Mouse (Mus musculus) heart, adult 2 months (tissue): ENCODE data around the gene Rgs18. TPM values are rescaled to one million over a fixed set of nuclear protein-coding genes. Genes with fewer than 3 reads are reported as not detected.
A peak's percentile ranks its signal among the peaks of the same experiment; 100 is the strongest.

Experiments
- DNase-seq, 2 experiments: peaks; one replicate each; pipeline ENCODE4 v3.0.0; 2021
- H3K27ac ChIP-seq: fragments of 200-600 bp; 2 replicates; pipeline ENCODE4 v1.8.1; 2022
- H3K27me3 ChIP-seq: fragments of 200-500 bp; 2 replicates; pipeline ENCODE4 v1.6.1; 2012; ENCODE audit warnings: mild to moderate bottlenecking, low read length, inconsistent platforms, mixed read lengths; ENCODE audit not compliant: control insufficient read depth, insufficient read depth
- H3K36me3 ChIP-seq: fragments of 200-500 bp; 2 replicates; pipeline ENCODE4 v1.6.1; 2012; ENCODE audit warnings: low read length, inconsistent platforms; ENCODE audit not compliant: control insufficient read depth, insufficient read depth
- H3K4me1 ChIP-seq: fragments of 200-500 bp; 2 replicates; pipeline ENCODE4 v1.6.1; 2011; ENCODE audit warnings: low read length; ENCODE audit not compliant: control insufficient read depth, insufficient read depth
- H3K4me3 ChIP-seq: fragments of 200-600 bp; 2 replicates; pipeline ENCODE4 v1.8.1; 2022
- H3K79me2 ChIP-seq: fragments of 200-500 bp; replicated peaks from 2 replicates; pipeline ENCODE4 v1.6.1; 2012; ENCODE audit warnings: mild to moderate bottlenecking, inconsistent platforms, low read length, moderate library complexity, mixed read lengths; ENCODE audit not compliant: control insufficient read depth, insufficient read depth
- H3K9ac ChIP-seq: fragments of 200-500 bp; 2 replicates; pipeline ENCODE4 v1.6.1; 2012; ENCODE audit warnings: low read depth, mild to moderate bottlenecking, control low read depth, inconsistent platforms, low read length, mixed read lengths
- CTCF ChIP-seq: fragments of 200-600 bp; IDR thresholded peaks from 2 replicates; pipeline ENCODE4 v1.8.1; 2022; ENCODE audit warnings: antibody characterized with exemption, mild to moderate bottlenecking, moderate library complexity
- EP300 ChIP-seq: fragments of 200-500 bp; IDR thresholded peaks from 2 replicates; pipeline ENCODE4 v1.6.1; 2011; ENCODE audit warnings: low read depth, low read length, control low read depth; ENCODE audit not compliant: insufficient read depth
- POLR2A ChIP-seq: fragments of 200-500 bp; IDR thresholded peaks from 2 replicates; pipeline ENCODE4 v1.6.1; 2011; ENCODE audit warnings: mild to moderate bottlenecking, low read depth, low read length, control low read depth; ENCODE audit not compliant: insufficient read depth
- whole genome bisulfite sequencing: fragments of 180-500 bp; shearing (Covaris S2); methylation state at CpG from one replicate; pipeline ENCODE4 v1.1.7; 2018; 5-methylcytosine and 5-hydroxymethylcytosine counted together
- intact Hi-C: fragments of 180-260 bp; cut with DNase I; formaldehyde crosslinking; loops from one replicate; pipeline ENCODE4 v1.15.1; 2025
- long read RNA-seq: library from polyadenylated mRNA; stranded (forward); transcript quantifications from one replicate; pipeline ENCODE4 v2.0.0, GENCODE M21; 2021
- polyA plus RNA-seq: library from polyadenylated mRNA; depleted of rRNA; stranded (reverse); fragments of >200 nt; gene quantifications from 2 replicates; pipeline ENCODE4 v1.2.3, GENCODE M21; 2012; rRNA removed
- total RNA-seq, 2 experiments: library from RNA; stranded (reverse); gene quantifications; 2 replicates each; pipeline ENCODE4 v1.2.3; 2021

Gene Rgs18
- 10 to 100 TPM in 1 of 2 experiments, 1 to 10 TPM in 1; 2.0 to 12.1 TPM for total RNA-seq
- 0.59 and 0.85 TPM in 2 replicates for polyA plus RNA-seq
- long read RNA-seq, partial matches to known transcripts: 2 of 7 reads
- long read RNA-seq, other reads (novel, unspliced or antisense): 3 of 7 reads

DNA sequence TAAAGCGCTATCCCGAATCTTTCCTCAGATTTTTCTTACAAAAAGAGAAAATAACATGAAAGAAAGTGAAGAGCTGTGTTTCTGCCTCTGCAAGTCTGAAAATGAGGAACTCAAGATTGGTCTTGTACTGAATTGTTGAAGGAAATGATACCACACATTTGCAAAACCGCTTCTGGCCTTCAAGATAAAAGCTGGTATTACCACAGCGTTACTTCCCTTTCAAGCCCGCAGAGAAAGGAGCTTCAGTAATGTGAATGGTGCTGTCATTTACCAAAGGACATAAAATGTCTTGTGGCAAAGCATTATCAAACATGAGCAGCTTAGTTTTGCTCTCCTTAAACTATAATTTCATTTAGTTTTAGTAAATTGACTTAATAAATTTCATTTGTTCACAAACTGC lies at the start of gene Rgs18:
TSS of gene Rgs18 (minus strand) at position 105 of the 400 bp plus-strand sequence.
- Histone ChIP-seq H3K9ac (no peak within 1 kb of the TSS), H3K36me3 (no peaks in the 10 kb centered on the region), H3K27ac (no peak within 1 kb of the TSS), H3K4me3 (no peak within 1 kb of the TSS), H3K79me2 (no peaks in the 10 kb centered on the region), H3K27me3 (no peaks in the 10 kb centered on the region), H3K4me1 (no peaks in the 10 kb centered on the region)
- intact Hi-C loops: no loop called here
- TF ChIP-seq EP300: no peak
- TF ChIP-seq POLR2A: no peak
- no peak for TF ChIP-seq CTCF
- 67% methylated on average over 5 of the region's 5 CpGs for WGBS
- peak in 1 of 2 experiments; percentile 6 for DNase-seq

- H3K4me3 ChIP-seq: no peak overlapping the region
- no peaks in the 10 kb centered on the region for H3K79me2 ChIP-seq
- WGBS: 69% methylated on average over 1 of the region's 1 CpGs
- no peak overlapping the region for H3K9ac ChIP-seq
- H3K36me3 ChIP-seq: no peaks in the 10 kb centered on the region
- no peak for TF ChIP-seq CTCF
- TF ChIP-seq EP300: no peak
- no peak for TF ChIP-seq POLR2A
- H3K4me1 ChIP-seq: no peaks in the 10 kb centered on the region
- intact Hi-C loops: no loop called here
- DNase-seq: no peak
- no peaks in the 10 kb centered on the region for H3K27me3 ChIP-seq
- no peak overlapping the region for H3K27ac ChIP-seq
These were observed 841 bp downstream of the Rgs18 start for GRCm38 (mm10) chr1:144774394-144774793.

- intact Hi-C loops: no loop called here
- TF ChIP-seq POLR2A: no peak
- TF ChIP-seq CTCF: no peak
- TF ChIP-seq EP300: no peak
- peak in 1 of 2 experiments; percentile 3 for DNase-seq
- no peaks in the 10 kb centered on the region for H3K79me2 ChIP-seq
- no peaks in the 10 kb centered on the region for H3K27me3 ChIP-seq
- H3K4me1 ChIP-seq: no peaks in the 10 kb centered on the region
- no peaks in the 10 kb centered on the region for H3K36me3 ChIP-seq
- no peak overlapping the region for H3K27ac ChIP-seq
- H3K9ac ChIP-seq: no peak overlapping the region
- WGBS: 30% methylated on average over 2 of the region's 2 CpGs
- H3K4me3 ChIP-seq: no peak overlapping the region
These were observed 9.0 kb downstream of the Rgs18 start for GRCm38 (mm10) chr1:144766218-144766617.

DNA sequence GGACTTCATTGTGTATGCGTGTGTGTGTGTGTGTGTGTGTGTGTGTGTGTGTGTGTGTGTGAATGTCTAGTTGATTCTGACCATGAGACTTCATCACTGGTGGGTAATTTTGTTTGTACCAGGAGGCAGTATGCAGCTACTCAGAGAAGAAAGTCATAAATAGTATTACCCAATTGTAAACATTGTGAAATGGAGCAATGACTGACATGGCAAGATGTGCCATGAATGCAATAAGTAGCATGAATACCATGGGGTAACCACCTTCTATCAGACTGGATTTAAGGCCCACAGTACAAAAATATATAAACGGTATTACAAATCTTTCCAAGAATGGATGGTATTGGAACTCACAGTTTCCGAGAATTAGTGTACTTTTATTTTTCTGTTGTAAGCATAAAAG lies 14.4 kb downstream of the Rgs18 start:
- Histone ChIP-seq H3K36me3 (no peaks in the 10 kb centered on the region), H3K27me3 (no peaks in the 10 kb centered on the region), H3K4me1 (no peaks in the 10 kb centered on the region), H3K27ac (no peak overlapping the region), H3K79me2 (no peaks in the 10 kb centered on the region), H3K4me3 (no peak overlapping the region), H3K9ac (no peak overlapping the region)
- intact Hi-C loops: no loop called here
- no peak for TF ChIP-seq CTCF
- TF ChIP-seq POLR2A: no peak
- TF ChIP-seq EP300: no peak
- no peak for DNase-seq
- WGBS: 78% methylated on average over 3 of the region's 3 CpGs

DNA sequence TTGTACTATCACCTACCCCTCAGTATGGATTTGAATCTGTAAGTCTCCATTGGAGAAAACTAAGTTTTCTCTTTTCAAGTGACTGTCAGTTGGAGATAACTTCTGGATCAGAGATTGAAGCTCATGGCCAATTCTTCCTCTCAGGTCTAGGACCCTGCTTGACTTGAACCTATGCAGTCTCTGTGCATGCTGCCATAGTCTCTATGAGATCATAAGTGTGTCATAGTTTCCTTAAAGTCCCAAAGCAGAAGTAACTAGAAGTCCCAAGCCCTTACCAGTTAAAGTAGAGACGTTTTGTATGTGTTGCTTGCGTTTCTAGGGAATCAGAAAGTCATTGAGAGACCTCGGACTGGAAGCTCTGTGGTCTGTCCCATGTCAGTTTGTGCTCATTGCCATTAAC lies 24.5 kb downstream of the Rgs18 start:
- Histone ChIP-seq H3K36me3 (no peaks in the 10 kb centered on the region), H3K4me1 (no peaks in the 10 kb centered on the region), H3K79me2 (no peaks in the 10 kb centered on the region), H3K9ac (no peak overlapping the region), H3K27me3 (no peaks in the 10 kb centered on the region), H3K4me3 (no peak overlapping the region), H3K27ac (no peak overlapping the region)
- TF ChIP-seq CTCF (no peak), POLR2A (no peak), EP300 (no peak)
- DNase-seq: no peak
- WGBS: 52% methylated on average over 3 of the region's 3 CpGs
- intact Hi-C loops: no loop called here

GRCm38 (mm10) chr1:144746182-144746581 lies 29.1 kb downstream of the Rgs18 start:
- no peak overlapping the region for H3K4me3 ChIP-seq
- no peak overlapping the region for H3K9ac ChIP-seq
- H3K27ac ChIP-seq: no peak overlapping the region
- DNase-seq: no peak
- no peaks in the 10 kb centered on the region for H3K27me3 ChIP-seq
- H3K79me2 ChIP-seq: no peaks in the 10 kb centered on the region
- intact Hi-C loops: no loop called here
- 79% methylated on average over 1 of the region's 1 CpGs for WGBS
- no peak for TF ChIP-seq POLR2A
- TF ChIP-seq CTCF: no peak
- TF ChIP-seq EP300: no peak
- no peaks in the 10 kb centered on the region for H3K36me3 ChIP-seq
- H3K4me1 ChIP-seq: no peaks in the 10 kb centered on the region
